Mouse (Mus musculus) brain, embryonic 14.5 days (tissue): ENCODE results near the gene Fshr.
"Not testable (repeated sequence)": the region's sequence is repeated elsewhere in the genome, so short reads cannot be mapped to it uniquely, and the experiment has no call there.

Experiments used
- CTCF ChIP-seq: fragments of 200-500 bp; IDR thresholded peaks from 2 replicates; pipeline ENCODE4 v1.5.1; 2012; ENCODE audit warnings: inconsistent platforms, mild to moderate bottlenecking, moderate library complexity, borderline replicate concordance; ENCODE audit not compliant: insufficient read depth, insufficient read length; ENCODE audit errors: extremely low read depth
- POLR2A ChIP-seq: fragments of 200-500 bp; IDR thresholded peaks from 2 replicates; pipeline ENCODE4 v1.6.1; 2012; ENCODE audit warnings: mild to moderate bottlenecking, inconsistent platforms, borderline replicate concordance; ENCODE audit not compliant: poor library complexity, insufficient read depth, insufficient read length, severe bottlenecking; ENCODE audit errors: extremely low read depth

DNA sequence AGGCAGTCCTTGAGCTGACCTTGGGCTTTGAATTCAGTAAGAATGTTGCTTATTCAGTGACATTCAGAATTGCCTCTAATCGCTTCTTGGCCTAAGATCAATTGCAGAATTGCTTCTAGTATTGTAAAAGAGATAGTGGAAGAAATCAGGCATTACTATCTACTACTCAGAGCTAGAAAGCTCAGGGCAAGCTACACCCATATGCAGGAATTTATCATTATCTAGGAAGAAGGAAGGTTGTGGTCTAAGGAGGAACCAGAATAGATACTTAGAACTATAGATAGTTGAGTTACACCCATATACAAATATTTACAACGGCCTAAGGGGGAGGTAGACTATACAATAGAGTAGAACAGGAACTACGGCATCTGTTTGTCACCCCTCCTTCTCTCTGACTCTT is 41.1 kb downstream of the Fshr start:
- TF ChIP-seq POLR2A, CTCF: not testable (repeated sequence)
